Comparison of ENCODE assay signal across 22 mouse cellular contexts in genomic region chr6:28490612-28491011, GRCm38 (mm10). TPM values are rescaled to one million over a fixed set of nuclear protein-coding genes. Genes with fewer than 3 reads are reported as not detected.
"Had no signal": no experiment of that assay in that cellular context is flagged by ENCODE, and none has a peak within 500 bp of the region (broad histone marks: within the 10 kb centered on the region; RNA-seq: fewer than 3 reads in every experiment).

No protein-coding gene starts in this region.

- H3K27me3 ChIP-seq: kidney, embryonic 15.5 days; liver, embryonic 13.5 days; lung, embryonic 15.5 days; midbrain, embryonic 12.5 days; neural tube, embryonic 13.5 days had no signal

- H3K27ac ChIP-seq: kidney, embryonic 15.5 days; layer of hippocampus, adult 2 months; left cerebral cortex, adult 2 months; limb, embryonic 10.5 days; liver, embryonic 13.5 days; lung, embryonic 15.5 days; midbrain, embryonic 12.5 days; neural tube, embryonic 13.5 days; stomach, postnatal 0 days had no signal

- H3K9ac ChIP-seq: kidney, embryonic 15.5 days; liver, embryonic 13.5 days; liver, postnatal 0 days; lung, embryonic 15.5 days; midbrain, embryonic 12.5 days; neural tube, embryonic 13.5 days had no signal

- H3K4me3 ChIP-seq: kidney, embryonic 15.5 days; layer of hippocampus, adult 2 months; left cerebral cortex, adult 2 months; limb, embryonic 10.5 days; liver, embryonic 13.5 days; lung, embryonic 15.5 days; midbrain, embryonic 12.5 days; neural tube, embryonic 13.5 days had no signal

- H3K4me1 ChIP-seq: limb, embryonic 10.5 days; midbrain, embryonic 12.5 days had no signal

- DNase-seq: kidney, adult 2 months; kidney, postnatal 4 days; liver, embryonic 13.5 days; liver, postnatal 0 days; lung, postnatal 14 days; retina, postnatal 1 day; thymus, adult 18-20 months; thymus, postnatal 25 days had no signal

- H3K4me2 ChIP-seq: kidney, embryonic 15.5 days; liver, embryonic 13.5 days; lung, embryonic 15.5 days; midbrain, embryonic 12.5 days; neural tube, embryonic 13.5 days had no signal

- ATAC-seq: intestine, embryonic 16.5 days; liver, postnatal 0 days; midbrain, embryonic 16.5 days had no signal

- H3K9me3 ChIP-seq: kidney, embryonic 15.5 days; limb, embryonic 10.5 days; liver, embryonic 13.5 days; lung, embryonic 15.5 days; midbrain, embryonic 12.5 days; neural tube, embryonic 13.5 days had no signal

RNA-seq across cellular contexts. Expression of gene Pax4, which starts 41.5 kb away (rescaled TPM):
- total RNA-seq: layer of hippocampus, adult 2 months; layer of hippocampus, postnatal 14 days; left cerebral cortex, adult 2 months; left cerebral cortex, postnatal 14 days had no signal
- polyA plus RNA-seq: kidney, adult 2 months; kidney, embryonic 15.5 days; limb, embryonic 10.5 days; limb, embryonic 14.5 days; liver, embryonic 13.5 days; liver, postnatal 0 days; lung, embryonic 15.5 days; midbrain, embryonic 12.5 days; midbrain, embryonic 16.5 days; neural tube, embryonic 13.5 days; stomach, postnatal 0 days; urinary bladder, adult 2 months had no signal
